Mouse (Mus musculus) liver, embryonic 12.5 days (tissue): Measurements from ENCODE around the gene AL607142.1. TPM values are rescaled to one million over a fixed set of nuclear protein-coding genes. Genes with fewer than 3 reads are reported as not detected.

Source experiments
- ATAC-seq: fragments of 200-750 bp; cut with Nextera tagmentation; 2 replicates; pipeline ENCODE4 v1.8.0; 2017; ENCODE audit warnings: moderate number of reproducible peaks, mild to moderate bottlenecking, moderate library complexity
- H3K27ac ChIP-seq: fragments of 300-500 bp; sonication (generic); 2 replicates; pipeline ENCODE4 v1.5.1; 2016; ENCODE audit warnings: mild to moderate bottlenecking
- H3K27me3 ChIP-seq: fragments of 300-500 bp; sonication (generic); replicated peaks from 2 replicates; pipeline ENCODE4 v1.6.1; 2016; ENCODE audit warnings: mild to moderate bottlenecking, moderate library complexity
- H3K36me3 ChIP-seq: fragments of 300-500 bp; sonication (generic); 2 replicates; pipeline ENCODE4 v1.6.1; 2016; ENCODE audit warnings: mild to moderate bottlenecking, moderate library complexity
- H3K4me1 ChIP-seq: fragments of 300-500 bp; sonication (generic); 2 replicates; pipeline ENCODE4 v1.6.1; 2016
- H3K4me2 ChIP-seq: fragments of 300-500 bp; sonication (generic); 2 replicates; pipeline ENCODE4 v1.6.1; 2016; ENCODE audit warnings: mild to moderate bottlenecking, moderate library complexity
- H3K4me3 ChIP-seq: fragments of 300-500 bp; sonication (generic); 2 replicates; pipeline ENCODE4 v1.5.1; 2016; ENCODE audit warnings: mild to moderate bottlenecking, moderate library complexity
- H3K9ac ChIP-seq: fragments of 300-500 bp; sonication (generic); 2 replicates; pipeline ENCODE4 v1.6.1; 2016; ENCODE audit warnings: mild to moderate bottlenecking, moderate library complexity
- H3K9me3 ChIP-seq: fragments of 300-500 bp; sonication (generic); replicated peaks from 2 replicates; pipeline ENCODE4 v1.6.1; 2016; ENCODE audit warnings: mild to moderate bottlenecking, moderate library complexity
- WGBS: fragments of 180-500 bp; shearing (Covaris S2); methylation state at CpG from one replicate; pipeline ENCODE4 v1.1.7; 2016; ENCODE audit not compliant: insufficient replicate concordance; 5-methylcytosine and 5-hydroxymethylcytosine counted together
- polyA plus RNA-seq: library from polyadenylated mRNA; unstranded; fragments of >200 nt; fragmentation: Nextera tagmentation; extraction: Ambion mirVana; gene quantifications from 2 replicates; pipeline ENCODE4 v1.2.1, GENCODE M21; 2016

AL607142.1 gene
- polyA plus RNA-seq, 1 experiment from 2014 or later, result not detected

DNA sequence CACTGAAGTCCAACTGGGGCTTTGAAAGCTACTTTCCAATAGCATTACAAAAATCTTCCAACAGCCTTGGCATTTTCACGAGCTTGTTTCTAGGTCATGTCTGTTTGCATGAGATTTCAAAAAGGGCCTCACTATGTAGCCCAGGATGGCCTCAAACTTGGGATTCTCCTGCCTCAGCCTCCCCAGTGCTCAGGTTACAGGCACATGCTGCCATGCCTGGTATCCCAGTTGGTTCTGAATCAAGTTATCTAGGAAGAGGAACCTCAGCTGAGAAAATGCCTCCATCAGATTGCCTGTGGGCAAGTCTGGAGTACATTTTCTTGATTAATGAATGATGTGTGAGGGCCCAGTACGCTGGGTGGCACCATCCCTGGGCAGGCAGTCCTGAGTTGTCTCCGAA, 6.6 kb upstream of the AL607142.1 start:
- Histone ChIP-seq H3K9ac (no peak overlapping the region), H3K9me3 (no peaks in the 10 kb centered on the region), H3K4me2 (no peak overlapping the region), H3K4me1 (no peaks in the 10 kb centered on the region), H3K27me3 (no peaks in the 10 kb centered on the region), H3K36me3 (no peaks in the 10 kb centered on the region), H3K27ac (no peak overlapping the region), H3K4me3 (no peak overlapping the region)
- no peak for ATAC-seq
- 71% methylated on average over 3 of the region's 3 CpGs for WGBS

DNA sequence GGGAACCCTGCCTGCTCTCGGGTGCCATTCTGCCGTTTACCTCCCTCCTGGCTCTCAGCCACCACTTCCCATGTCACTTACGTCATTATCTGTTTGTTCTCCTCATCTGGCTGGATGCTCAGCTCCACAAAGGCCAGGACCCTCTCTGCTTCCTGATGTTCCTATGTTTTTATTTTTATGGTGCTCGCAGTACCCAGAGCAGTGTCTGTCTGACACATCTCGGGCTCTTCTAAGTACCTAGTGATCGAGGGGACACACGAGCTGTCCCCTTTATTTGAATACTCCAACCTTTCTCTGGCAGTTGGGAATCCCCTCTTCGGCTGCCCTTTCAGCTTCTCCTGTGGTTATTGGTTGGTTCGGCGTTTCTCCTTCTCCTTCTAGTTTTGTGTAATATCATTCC, 6.0 kb upstream of the AL607142.1 start:
- Histone ChIP-seq H3K4me3 (no peak overlapping the region), H3K36me3 (no peaks in the 10 kb centered on the region), H3K4me2 (no peak overlapping the region), H3K9me3 (no peaks in the 10 kb centered on the region), H3K27ac (no peak overlapping the region), H3K9ac (no peak overlapping the region), H3K27me3 (no peaks in the 10 kb centered on the region), H3K4me1 (no peaks in the 10 kb centered on the region)
- WGBS, result 66% methylated on average over 10 of the region's 10 CpGs
- ATAC-seq, result no peak

DNA sequence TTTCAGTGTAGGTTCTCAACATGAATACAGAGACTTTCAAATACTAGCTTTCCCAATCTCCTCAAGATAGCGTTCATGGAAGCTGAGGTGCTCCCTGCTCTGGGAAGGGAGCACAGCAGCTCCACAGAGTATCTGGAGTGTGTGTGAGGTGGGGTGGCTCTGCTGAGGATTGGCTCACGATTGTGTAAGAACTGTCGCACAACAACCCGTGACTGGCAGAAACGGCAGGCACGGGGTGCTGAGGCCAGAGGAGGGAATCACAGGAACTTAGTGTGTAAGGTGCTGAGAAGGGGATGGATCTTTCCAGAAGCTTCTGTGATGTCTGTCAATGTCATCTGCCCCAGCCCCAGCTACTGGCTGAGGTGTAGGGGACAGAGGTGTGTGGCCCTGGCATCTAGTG, 3.1 kb upstream of the AL607142.1 start:
- Histone ChIP-seq H3K27me3 (no peaks in the 10 kb centered on the region), H3K9me3 (no peaks in the 10 kb centered on the region), H3K27ac (no peak overlapping the region), H3K9ac (no peak overlapping the region), H3K4me3 (no peak overlapping the region), H3K36me3 (no peaks in the 10 kb centered on the region), H3K4me1 (no peaks in the 10 kb centered on the region), H3K4me2 (no peak overlapping the region)
- WGBS, result 61% methylated on average over 6 of the region's 6 CpGs
- ATAC-seq, result no peak

DNA sequence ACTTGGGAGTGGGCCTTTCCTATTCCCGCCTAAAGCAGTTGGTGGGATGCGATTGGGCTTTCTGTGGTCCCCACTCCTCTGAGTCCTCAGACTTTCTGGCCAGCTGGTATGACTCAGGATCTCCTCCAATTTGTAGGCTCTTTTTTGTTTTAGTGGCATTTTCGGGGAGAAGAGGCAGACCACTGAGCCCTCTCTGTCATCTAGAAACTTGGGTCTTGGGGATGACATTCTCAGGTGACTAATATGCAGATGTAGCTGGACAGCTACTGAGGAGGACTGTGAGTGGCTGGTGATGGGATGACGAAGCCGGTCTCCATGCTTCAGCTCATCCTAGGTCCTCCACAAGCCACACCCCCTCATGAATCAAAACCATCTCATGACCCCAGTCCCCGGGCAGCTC, 2.6 kb upstream of the AL607142.1 start:
- no peak overlapping the region for H3K4me3 ChIP-seq
- WGBS, result 63% methylated on average over 6 of the region's 6 CpGs
- H3K9ac ChIP-seq, result no peak overlapping the region
- H3K36me3 ChIP-seq, result no peaks in the 10 kb centered on the region
- no peak for ATAC-seq
- H3K27ac ChIP-seq, result no peak overlapping the region
- H3K27me3 ChIP-seq, result no peaks in the 10 kb centered on the region
- no peaks in the 10 kb centered on the region for H3K4me1 ChIP-seq
- no peaks in the 10 kb centered on the region for H3K9me3 ChIP-seq
- no peak overlapping the region for H3K4me2 ChIP-seq

DNA sequence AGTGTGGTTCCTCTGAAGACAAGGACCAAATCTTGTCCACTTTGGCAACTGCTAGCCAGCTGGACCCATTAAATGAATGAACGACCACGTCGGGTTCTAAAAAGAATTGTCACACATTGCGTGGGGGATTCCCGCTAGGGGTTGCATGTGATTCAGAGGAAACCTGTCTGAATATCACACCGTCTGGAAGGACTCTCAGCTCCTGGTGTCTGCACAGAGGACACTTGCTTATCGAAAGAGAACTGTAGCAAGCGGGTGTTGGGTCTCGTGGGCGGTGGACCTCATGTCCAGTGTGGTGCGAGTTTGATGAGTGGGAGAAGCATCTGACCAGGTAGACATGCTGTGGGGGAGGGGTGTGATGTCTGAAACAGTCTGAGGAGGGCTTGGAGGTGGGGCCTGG, 2.0 kb upstream of the AL607142.1 start:
- no peak overlapping the region for H3K4me2 ChIP-seq
- H3K4me1 ChIP-seq, result no peaks in the 10 kb centered on the region
- no peak for ATAC-seq
- H3K4me3 ChIP-seq, result no peak overlapping the region
- H3K9me3 ChIP-seq, result no peaks in the 10 kb centered on the region
- WGBS, result 71% methylated on average over 11 of the region's 11 CpGs
- H3K36me3 ChIP-seq, result no peaks in the 10 kb centered on the region
- no peaks in the 10 kb centered on the region for H3K27me3 ChIP-seq
- H3K27ac ChIP-seq, result no peak overlapping the region
- no peak overlapping the region for H3K9ac ChIP-seq

DNA sequence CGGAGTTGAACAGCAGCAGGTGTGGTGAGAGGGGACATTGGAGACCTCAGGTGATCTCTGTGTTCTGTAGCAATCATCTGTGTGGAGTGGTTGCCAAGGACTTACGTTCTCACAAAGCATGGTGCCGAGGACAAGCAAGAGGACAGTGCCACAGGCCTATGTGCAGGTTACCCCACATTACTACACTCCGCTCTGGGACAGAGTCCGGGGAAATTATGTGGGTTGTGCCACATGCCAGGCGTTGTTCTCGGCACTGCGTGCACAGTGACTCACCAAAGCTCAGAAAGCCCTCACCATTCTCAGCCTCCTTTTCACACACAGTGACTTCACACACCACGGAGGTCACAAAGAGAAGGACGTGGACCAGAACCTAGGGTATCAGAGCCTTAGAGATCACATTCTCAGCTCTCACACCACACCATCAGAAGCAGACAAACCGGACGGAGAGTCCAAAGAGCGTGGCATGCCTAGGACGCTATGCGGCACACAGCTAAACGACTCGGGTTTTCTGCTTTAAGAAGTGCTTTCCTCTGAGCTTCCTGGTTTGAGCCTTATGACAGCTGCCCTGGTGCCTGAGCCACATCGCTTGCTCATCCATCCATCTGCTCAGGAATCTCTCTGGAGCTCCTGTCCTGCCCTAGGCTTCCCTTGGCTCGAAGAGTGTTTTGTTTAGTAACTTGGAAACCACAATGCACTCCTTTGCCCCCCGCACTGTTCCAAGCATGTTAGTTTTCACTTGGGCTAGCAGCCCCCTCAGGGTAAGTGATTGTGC, 1.3 kb upstream of the AL607142.1 start:
- no peak for ATAC-seq

DNA sequence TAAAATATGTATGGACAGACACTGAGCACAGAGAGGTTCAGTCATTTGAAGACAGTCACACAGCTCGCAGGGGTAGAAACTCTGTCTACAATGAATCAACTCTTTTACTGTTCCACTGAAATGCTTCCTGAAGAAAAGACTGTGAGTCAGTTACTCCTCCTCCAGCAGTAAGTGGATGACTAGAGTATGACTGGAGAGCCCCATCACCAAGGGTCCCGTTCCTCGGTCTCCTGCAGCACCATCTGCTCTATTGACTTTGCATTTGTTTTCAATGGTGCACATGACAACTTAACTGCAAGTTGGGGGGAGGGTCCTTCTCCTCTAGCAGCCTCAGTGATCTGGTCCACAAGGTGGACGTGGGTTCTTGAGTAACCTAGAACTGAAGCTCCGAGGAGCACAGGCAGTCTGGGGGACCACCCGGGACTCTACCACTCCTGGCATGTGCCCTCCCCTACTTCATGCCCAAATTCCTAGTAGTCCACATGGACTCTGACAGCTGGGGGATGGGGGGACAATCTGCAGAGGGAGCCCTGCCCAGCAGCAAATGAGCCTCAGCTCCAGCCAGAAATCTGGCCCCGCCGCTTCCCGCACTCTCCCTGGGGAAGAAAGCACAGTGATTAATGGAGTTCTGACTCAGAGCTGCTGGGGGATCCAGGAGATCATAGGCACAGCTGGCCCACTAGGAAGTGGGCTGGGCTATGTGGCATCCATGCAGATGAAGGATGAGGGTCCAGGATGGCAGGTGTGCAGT, 2.2 kb downstream of the AL607142.1 start:
- Histone ChIP-seq H3K27ac (no peak overlapping the region), H3K36me3 (no peaks in the 10 kb centered on the region), H3K27me3 (no peaks in the 10 kb centered on the region), H3K4me1 (no peaks in the 10 kb centered on the region), H3K9ac (no peak overlapping the region), H3K4me2 (no peak overlapping the region), H3K4me3 (no peak overlapping the region), H3K9me3 (no peaks in the 10 kb centered on the region)
- 71% methylated on average over 9 of the region's 9 CpGs for WGBS
- ATAC-seq, result no peak

More for the DNA sequence above, 1.3 kb upstream of the AL607142.1 start:
- Histone ChIP-seq H3K9me3 (no peaks in the 10 kb centered on the region), H3K27me3 (no peaks in the 10 kb centered on the region), H3K4me2 (no peak overlapping the region), H3K9ac (no peak overlapping the region), H3K36me3 (no peaks in the 10 kb centered on the region), H3K4me1 (no peaks in the 10 kb centered on the region), H3K4me3 (no peak overlapping the region), H3K27ac (no peak overlapping the region)
- 75% methylated on average over 20 of the region's 20 CpGs for WGBS

DNA sequence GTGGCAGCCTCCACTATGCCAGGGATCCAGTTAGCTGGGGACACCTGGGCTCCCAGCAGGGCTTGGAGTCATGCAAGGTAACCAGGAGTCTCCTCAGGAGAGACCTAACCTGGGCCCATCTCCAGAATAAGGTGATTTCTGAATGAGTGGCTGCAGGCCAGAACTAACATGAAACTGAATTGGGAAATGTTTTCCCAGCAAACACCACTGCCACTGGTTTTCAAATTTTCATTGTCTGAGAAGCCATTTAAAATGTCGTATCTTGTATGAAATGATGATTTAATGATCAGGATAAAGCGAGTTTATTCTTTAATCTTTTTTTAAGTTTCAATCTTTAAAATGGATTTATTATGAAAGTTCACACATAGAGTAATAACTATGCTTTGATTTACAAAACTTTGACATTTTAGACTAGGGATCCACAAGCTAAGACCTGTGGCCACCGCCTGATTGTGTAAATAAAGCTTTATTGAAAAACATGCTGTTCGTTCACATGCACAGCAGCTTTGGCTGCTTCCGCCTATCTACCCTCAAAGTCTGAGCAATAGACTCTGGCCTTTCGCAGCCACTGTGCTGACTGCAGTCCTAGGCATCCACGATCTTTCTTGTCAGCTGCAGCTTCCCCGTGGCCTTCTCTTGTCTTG, 2.9 kb downstream of the AL607142.1 start:
- H3K4me2 ChIP-seq, result no peak overlapping the region
- H3K4me1 ChIP-seq, result no peaks in the 10 kb centered on the region
- ATAC-seq, result no peak
- H3K27me3 ChIP-seq, result no peaks in the 10 kb centered on the region
- no peaks in the 10 kb centered on the region for H3K36me3 ChIP-seq
- 62% methylated on average over 8 of the region's 8 CpGs for WGBS
- H3K4me3 ChIP-seq, result no peak overlapping the region
- no peak overlapping the region for H3K9ac ChIP-seq
- H3K27ac ChIP-seq, result no peak overlapping the region
- H3K9me3 ChIP-seq, result no peaks in the 10 kb centered on the region

DNA sequence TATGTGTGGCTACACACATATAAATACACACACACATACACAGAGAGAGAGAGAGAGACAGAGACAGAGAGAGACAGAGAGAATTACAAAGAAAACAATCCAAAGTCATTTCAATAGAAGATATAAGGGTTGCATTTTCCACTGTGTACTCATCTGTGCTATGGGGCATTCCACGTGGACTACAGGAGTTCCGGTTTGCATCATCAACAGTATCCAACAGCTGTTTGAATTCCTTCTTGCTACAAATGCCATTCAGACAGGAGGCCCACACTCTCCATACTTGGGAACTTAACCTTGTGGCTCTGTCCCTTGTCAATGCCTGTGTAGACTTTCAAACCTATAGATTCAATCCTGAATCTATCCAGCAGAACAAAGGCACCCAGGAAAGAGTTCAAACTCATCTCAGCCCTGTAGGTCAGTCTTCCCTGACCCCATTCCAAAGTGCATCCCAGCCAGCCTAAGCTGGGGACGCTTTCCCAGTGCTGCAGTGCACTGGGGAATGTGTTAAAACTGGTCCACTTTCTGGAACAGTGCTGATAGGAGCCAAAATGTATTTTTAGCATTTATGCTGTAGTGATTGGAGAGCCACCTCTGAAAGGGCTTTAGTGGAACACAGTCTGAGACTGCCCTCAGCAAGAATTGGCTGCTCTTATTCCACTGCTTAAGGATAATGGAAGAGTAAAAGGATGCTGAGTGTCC, 4.2 kb downstream of the AL607142.1 start:
- no peaks in the 10 kb centered on the region for H3K9me3 ChIP-seq
- no peak overlapping the region for H3K27ac ChIP-seq
- H3K4me3 ChIP-seq, result no peak overlapping the region
- WGBS, result 59% methylated on average over 3 of the region's 3 CpGs
- no peak overlapping the region for H3K4me2 ChIP-seq
- no peaks in the 10 kb centered on the region for H3K4me1 ChIP-seq
- no peak overlapping the region for H3K9ac ChIP-seq
- no peaks in the 10 kb centered on the region for H3K36me3 ChIP-seq
- ATAC-seq, result no peak
- H3K27me3 ChIP-seq, result no peaks in the 10 kb centered on the region

DNA sequence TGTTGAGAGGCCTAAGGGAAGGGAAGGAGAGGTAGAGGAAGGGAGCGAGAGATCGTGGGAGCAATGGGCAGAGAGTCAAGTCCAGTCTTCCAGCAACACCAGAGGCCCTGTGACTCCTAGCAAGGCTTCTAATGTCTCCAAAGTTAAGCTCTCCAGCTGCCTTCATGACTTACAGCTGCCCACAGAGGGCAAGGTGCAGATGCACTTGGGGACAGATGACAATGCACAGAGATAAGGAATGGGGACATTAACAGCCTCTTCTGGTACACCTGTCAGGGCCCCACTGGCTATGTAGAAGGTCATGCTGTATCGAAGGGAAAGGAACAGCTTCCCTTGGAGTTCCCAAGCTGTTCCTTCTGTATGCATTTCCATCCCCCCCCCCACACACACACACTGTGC, 4.8 kb downstream of the AL607142.1 start:
- H3K27ac ChIP-seq, result no peak overlapping the region

DNA sequence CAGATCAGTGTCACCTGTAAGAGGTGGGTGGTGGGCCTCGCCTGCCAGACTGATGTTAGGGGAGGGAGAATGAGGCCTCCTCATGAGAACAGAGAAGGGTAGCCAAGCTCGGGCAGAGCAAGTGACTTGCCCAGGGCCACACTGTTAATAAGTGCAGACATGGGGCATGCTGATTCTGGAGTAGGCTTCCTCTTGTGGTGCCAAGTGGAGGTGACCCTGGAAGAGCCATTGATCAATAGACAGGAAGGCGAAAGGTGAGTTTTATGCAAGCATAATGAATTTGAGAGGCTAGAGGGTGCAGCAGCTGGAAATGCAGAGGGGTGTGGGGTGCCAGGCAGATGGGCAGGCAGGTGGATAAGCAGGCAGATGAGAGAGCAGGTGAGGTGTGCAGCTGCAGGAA, 6.6 kb downstream of the AL607142.1 start:
- Histone ChIP-seq H3K36me3 (no peaks in the 10 kb centered on the region), H3K27ac (no peak overlapping the region), H3K9ac (no peak overlapping the region), H3K4me2 (no peak overlapping the region), H3K4me3 (no peak overlapping the region), H3K4me1 (no peaks in the 10 kb centered on the region), H3K27me3 (no peaks in the 10 kb centered on the region), H3K9me3 (no peaks in the 10 kb centered on the region)
- ATAC-seq, result no peak
- 52% methylated on average over 3 of the region's 3 CpGs for WGBS

More for the DNA sequence above, 4.8 kb downstream of the AL607142.1 start:
- Histone ChIP-seq H3K4me1 (no peaks in the 10 kb centered on the region), H3K4me3 (no peak overlapping the region), H3K27me3 (no peaks in the 10 kb centered on the region), H3K4me2 (no peak overlapping the region), H3K9ac (no peak overlapping the region), H3K36me3 (no peaks in the 10 kb centered on the region), H3K9me3 (no peaks in the 10 kb centered on the region)
- ATAC-seq, result no peak
- 73% methylated on average over 3 of the region's 3 CpGs for WGBS
